Mouse (Mus musculus) layer of hippocampus, adult 8-10 months (tissue): Measurements from ENCODE around the gene Cyp2e1. TPM values are rescaled to one million over a fixed set of nuclear protein-coding genes. Genes with fewer than 3 reads are reported as not detected.

Experiments
- DNase-seq, 2 experiments: peaks; one replicate each; pipeline ENCODE4 v3.0.0; 2022; ENCODE audit warnings: low spot score in 2 of 2
- total RNA-seq, 4 experiments: library from RNA; stranded (reverse); gene quantifications; 2 replicates each; pipeline ENCODE4 v1.2.4; 2022

Gene Cyp2e1
- total RNA-seq, 4 experiments from 2014 or later = 0.35 TPM; not detected in 3

DNA sequence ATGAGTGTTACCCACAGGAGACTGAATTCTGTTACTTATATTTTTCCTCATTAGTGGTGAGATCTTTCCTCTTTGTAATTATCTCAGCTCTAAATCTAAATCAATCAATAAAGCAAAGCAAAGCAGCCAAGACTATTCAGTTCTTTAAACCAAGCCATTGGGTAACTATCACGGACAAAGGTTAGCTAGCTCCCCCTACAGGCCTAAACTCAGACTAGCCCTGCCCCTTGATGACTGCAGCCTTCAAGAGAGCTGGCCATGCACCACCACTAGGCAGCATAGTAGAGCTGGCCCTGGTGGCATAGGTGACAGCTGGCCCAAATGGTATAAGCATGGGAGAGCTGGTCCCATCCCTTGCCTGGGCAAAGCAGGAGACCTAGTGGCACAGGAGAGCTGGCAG, 42.2 kb downstream of the Cyp2e1 start:
- DNase-seq = peak; percentile 56 to 71

DNA sequence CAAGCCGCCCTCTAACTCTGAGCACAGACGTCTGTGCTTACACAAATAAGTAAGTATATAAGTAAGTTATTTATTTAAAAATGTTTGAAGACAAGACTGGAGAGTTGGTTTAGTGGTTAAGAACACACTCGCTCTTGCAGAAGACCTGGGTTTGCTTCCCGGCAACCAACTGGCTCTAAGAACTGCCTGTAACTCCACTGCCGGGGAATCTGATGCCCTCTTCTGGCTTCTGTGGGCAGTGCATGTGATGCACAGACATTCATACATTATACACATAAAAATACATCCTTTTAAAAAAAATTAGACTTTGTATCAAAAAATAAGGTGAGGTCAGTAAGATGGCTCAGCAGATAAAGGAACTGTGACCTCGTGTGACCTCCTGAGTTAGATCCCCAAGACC, 47.0 kb downstream of the Cyp2e1 start:
- no peak for DNase-seq

DNA sequence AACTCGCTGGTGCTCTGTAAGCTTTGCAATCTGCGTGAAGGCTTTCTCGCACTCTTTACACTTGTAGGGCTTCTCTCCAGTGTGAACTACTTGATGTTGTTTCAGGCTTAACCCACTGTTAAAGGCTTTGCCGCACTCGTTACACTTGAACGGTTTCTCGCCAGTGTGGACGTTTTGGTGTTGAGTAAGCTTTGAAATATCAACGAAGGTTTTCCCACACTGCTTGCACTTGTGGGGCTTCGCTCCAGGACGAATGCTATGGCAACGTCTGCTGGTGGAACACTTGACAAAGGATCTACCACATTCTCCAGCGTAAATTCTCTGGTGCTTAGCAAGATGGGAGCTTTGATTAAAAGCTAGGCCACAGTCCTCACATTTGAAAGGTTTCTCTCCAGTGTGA, 48.2 kb downstream of the Cyp2e1 start:
- DNase-seq = peak in 1 of 2 experiments; percentile 51

DNA sequence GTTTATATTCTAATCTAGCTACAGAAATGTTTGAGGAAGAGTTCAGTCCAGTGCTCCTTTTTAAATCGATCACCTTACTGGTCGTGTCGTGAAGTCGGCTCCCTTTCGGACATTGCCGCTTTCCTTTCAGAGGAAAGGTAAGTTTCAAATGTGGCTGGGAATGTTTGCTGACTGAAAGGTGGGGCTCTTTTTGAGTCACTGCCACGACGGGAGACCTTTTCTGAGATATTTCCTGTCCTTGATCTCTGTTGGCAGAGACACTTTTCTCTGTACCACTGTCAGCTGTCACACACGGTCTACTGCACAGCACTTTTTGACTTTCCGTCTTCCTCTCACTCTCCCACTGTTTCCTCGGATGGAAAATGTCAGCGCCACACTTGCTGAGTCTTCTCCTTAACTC, 49.3 kb downstream of the Cyp2e1 start:
- DNase-seq = no peak

DNA sequence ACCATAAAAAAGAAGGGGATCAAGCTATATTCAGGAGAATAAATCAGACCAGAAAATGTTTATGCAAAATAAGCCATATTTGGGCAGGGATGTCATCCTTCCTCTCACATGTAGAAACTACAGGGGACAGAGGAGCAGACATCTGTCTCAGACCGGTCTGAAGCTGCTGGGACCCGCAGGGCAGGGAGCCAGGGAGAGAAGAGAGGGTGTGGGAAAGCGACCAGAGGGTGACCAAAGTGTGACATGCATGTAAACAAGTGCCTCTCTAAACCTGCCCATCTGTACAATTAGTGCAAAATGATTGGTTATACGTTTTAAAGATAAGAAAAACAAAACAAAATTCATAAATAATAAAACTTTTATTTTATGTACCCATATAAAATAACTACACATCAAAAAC, 56.6 kb downstream of the Cyp2e1 start:
- DNase-seq = no peak

DNA sequence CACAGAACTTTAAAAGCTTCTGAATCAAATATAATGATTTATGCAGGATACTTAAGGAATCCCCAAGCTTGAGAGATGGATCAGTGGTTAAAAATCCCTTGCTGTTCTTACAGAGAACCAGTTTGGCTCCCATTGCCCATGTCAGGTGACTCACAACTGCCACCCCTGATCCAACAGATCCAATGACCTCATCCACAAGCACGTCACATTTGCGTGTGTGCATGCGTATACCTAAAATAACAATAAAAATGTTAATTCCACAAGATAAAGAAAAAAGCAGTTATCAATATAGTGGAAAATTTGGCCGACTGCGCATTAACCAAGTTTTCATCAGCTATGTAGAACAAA, 57.7 kb downstream of the Cyp2e1 start:
- DNase-seq = no peak

DNA sequence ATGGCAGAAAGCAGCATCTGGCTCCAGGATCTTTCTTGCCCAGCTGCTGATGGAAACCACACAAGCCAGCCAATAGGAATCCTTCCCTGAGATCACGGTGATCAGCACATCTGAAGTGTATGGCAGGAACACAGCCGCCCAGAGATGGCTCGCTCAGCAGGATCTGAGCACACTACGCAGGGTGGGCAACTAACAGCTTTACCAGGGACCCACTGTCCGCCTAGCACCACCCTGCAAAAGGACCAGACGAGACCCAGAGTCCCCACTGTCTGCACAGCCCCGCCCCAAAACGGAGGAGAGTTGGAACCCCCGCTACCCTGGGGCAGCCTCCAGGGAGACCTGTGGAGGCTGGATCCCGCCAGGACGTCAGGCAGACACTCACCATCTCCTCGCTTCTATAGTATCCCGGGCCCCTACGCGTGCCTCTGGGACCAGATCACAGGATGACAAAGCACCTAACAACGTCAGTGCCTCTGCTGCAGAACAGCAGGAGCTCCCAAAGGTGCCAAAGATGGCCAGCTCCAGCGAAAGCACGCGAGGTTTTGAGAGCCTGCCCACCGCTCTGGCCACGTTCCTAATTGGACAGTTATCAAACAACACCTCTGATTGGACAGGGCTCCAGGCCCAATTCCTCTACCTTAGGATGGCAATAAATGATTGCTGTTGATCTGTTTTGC, 58.3 kb downstream of the Cyp2e1 start, which contains the start of gene Zfp941:
Gene Zfp941 (minus strand): TSS at position 526 of the 677 bp plus-strand sequence.
- DNase-seq = peak; percentile 62 to 71

DNA sequence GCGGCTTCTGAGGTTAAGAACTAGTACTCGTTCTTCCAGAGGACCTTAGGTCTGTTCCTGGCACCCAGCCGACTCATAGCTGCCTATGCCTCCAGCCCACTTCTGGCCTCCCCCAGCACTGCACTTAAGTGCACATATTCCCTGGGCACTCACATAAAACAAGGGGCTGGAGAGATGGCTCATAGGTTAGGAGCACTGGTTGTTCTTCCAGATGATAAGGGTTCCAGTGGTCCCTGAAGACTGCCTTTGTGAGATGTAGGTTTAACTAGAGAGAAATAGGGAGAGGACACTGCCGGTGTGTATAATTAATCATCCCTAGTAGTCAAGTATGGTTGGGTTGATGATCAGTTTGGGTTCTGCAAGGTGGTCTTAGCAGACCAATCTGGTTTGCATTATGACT, 59.2 kb downstream of the Cyp2e1 start:
- DNase-seq = no peak

Other genes starting within 250 kb of the Cyp2e1 start
- not detected for gene Olfr538, start 195.9 kb upstream of the Cyp2e1 start, total RNA-seq
- under 1 TPM; 0.14 to 0.87 (median 0.40) TPM for gene Olfr46, start 162.5 kb upstream of the Cyp2e1 start, total RNA-seq
- not detected for gene Olfr61, start 134.8 kb upstream of the Cyp2e1 start, total RNA-seq
- gene Olfr53, start 117.3 kb upstream of the Cyp2e1 start, total RNA-seq = under 1 TPM in 1 of 4 experiments, not detected in 3; 0.54 TPM
- under 1 TPM; 0.18 to 0.36 (median 0.26) TPM for gene Olfr539, start 103.8 kb upstream of the Cyp2e1 start, total RNA-seq
- under 1 TPM; 0.04 to 0.12 (median 0.08) TPM for gene Olfr45, start 81.8 kb upstream of the Cyp2e1 start, total RNA-seq
- gene Olfr541, start 66.5 kb upstream of the Cyp2e1 start, total RNA-seq = under 1 TPM in 1 of 4 experiments, not detected in 3; 0.23 TPM
- under 1 TPM in 3 of 4 experiments, not detected in 1; 0.43 to 0.72 (median 0.63) TPM for gene Syce1, start 24.1 kb downstream of the Cyp2e1 start, total RNA-seq
- 10 to 100 TPM; 16.3 to 17.8 (median 16.7) TPM for gene Zfp941, start 58.4 kb downstream of the Cyp2e1 start, total RNA-seq
- gene Urah, start 71.3 kb downstream of the Cyp2e1 start, total RNA-seq = 1 to 10 TPM; 2.3 to 3.6 (median 2.6) TPM
- gene Scgb1c1, start 81.8 kb downstream of the Cyp2e1 start, total RNA-seq = not detected
- not detected for gene Odf3, start 84.1 kb downstream of the Cyp2e1 start, total RNA-seq
- gene Gm45785, start 92.6 kb downstream of the Cyp2e1 start, total RNA-seq = 1 to 10 TPM in 1 of 4 experiments, under 1 TPM in 2, not detected in 1; 0.43 to 1.5 (median 0.85) TPM
- gene Ric8a, start 93.2 kb downstream of the Cyp2e1 start, total RNA-seq = 10 to 100 TPM; 74.6 to 79.7 (median 77.3) TPM
- 10 to 100 TPM; 24.8 to 28.6 (median 26.2) TPM for gene Bet1l, start 93.8 kb downstream of the Cyp2e1 start, total RNA-seq
- 100 to 1,000 TPM; 105 to 120 (median 119) TPM for gene Psmd13, start 118.2 kb downstream of the Cyp2e1 start, total RNA-seq
- gene Sirt3, start 118.6 kb downstream of the Cyp2e1 start, total RNA-seq = 10 to 100 TPM; 65.3 to 73.7 (median 70.3) TPM
- 1 to 10 TPM in 3 of 4 experiments, not detected in 1; 1.8 to 2.3 (median 1.9) TPM for gene Cox8b, start 136.7 kb downstream of the Cyp2e1 start, total RNA-seq
- gene Nlrp6, start 157.2 kb downstream of the Cyp2e1 start, total RNA-seq = under 1 TPM; 0.49 to 0.64 (median 0.59) TPM
- gene Pgghg, start 177.7 kb downstream of the Cyp2e1 start, total RNA-seq = 1 to 10 TPM; 3.6 to 6.3 (median 4.9) TPM
- gene Ifitm5, start 186.6 kb downstream of the Cyp2e1 start, total RNA-seq = not detected
- not detected for gene Gm45717, start 192.2 kb downstream of the Cyp2e1 start, total RNA-seq
- 10 to 100 TPM; 13.8 to 19.4 (median 17.2) TPM for gene Ifitm2, start 192.2 kb downstream of the Cyp2e1 start, total RNA-seq
- gene Ifitm1, start 203.5 kb downstream of the Cyp2e1 start, total RNA-seq = 1 to 10 TPM; 2.5 to 5.1 (median 2.7) TPM
- 10 to 100 TPM in 3 of 4 experiments, 1 to 10 TPM in 1; 9.0 to 40.6 (median 20.8) TPM for gene Ifitm3, start 247.0 kb downstream of the Cyp2e1 start, total RNA-seq